Mouse (Mus musculus): Measurements from ENCODE around the gene Frem1. TPM values are rescaled to one million over a fixed set of nuclear protein-coding genes. Genes with fewer than 3 reads are reported as not detected.

Frem1 gene
- polyA plus RNA-seq, 1 experiment: 0.48 TPM

DNA sequence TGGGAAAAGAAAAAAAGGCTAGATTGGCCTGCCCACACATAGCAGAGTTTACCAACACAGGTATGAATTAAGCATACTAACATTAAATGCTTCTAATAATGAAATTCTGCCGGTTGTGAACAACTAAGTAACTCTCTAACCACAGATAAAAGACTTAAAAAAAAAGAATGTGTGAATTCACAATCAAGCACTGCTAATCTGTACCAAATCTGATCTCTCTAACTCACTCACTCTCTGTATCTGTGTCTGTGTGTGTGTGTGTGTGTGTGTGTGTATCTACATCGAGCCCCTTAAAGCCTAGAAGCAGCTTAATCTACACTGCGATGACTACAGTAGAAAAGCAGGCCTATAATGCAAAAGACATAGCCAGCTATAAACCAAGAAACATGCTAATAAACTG, 195.2 kb downstream of the Frem1 start:
- H3K4me3 ChIP-seq (ENCODE audit: low read depth, low read length): no peak overlapping the region
- no peaks in the 10 kb centered on the region for H3K27me3 ChIP-seq (ENCODE audit: control insufficient read depth, insufficient read depth, low read length)
- H3K36me3 ChIP-seq (ENCODE audit: control insufficient read depth, insufficient read depth, low read length): peaks cover 4% of the 10 kb centered on the region
- TF ChIP-seq CTCF (IDR thresholded peaks at IDR 0.05; ENCODE audit: extremely low read depth, insufficient read length, insufficient replicate concordance, low read depth, low read length): no peak
- TF ChIP-seq POLR2A (IDR thresholded peaks at IDR 0.05; ENCODE audit: low read depth, low read length): no peak
- 86% methylated on average over 3 of the region's 3 CpGs for WGBS
- H3K27ac ChIP-seq (ENCODE audit: insufficient read depth, low read depth, low read length): no peak overlapping the region
- peaks cover 4% of the 10 kb centered on the region; the same call in 1 of the 2 replicates for H3K4me1 ChIP-seq (ENCODE audit: control insufficient read depth, insufficient read depth, insufficient read length, low read length)

DNA sequence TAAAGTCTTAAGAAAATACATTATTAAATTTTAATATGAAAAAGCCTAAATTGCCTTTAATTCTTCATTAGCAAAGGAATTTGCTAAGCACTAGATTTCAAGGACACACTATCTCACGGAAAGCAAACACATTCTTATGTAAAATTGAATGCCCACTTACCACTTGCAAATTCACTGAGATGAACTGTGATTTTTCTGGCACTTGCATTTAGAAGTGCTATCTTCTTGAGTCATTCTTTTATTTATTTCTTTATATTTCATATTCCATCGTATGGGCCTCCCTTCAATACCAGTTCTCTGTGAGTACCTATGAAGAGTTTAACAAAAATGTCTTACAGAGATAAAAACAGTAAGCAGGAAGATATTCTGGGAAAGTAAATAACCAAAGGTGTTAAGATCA, 198.3 kb downstream of the Frem1 start:
- 81% methylated on average over 2 of the region's 2 CpGs for WGBS

DNA sequence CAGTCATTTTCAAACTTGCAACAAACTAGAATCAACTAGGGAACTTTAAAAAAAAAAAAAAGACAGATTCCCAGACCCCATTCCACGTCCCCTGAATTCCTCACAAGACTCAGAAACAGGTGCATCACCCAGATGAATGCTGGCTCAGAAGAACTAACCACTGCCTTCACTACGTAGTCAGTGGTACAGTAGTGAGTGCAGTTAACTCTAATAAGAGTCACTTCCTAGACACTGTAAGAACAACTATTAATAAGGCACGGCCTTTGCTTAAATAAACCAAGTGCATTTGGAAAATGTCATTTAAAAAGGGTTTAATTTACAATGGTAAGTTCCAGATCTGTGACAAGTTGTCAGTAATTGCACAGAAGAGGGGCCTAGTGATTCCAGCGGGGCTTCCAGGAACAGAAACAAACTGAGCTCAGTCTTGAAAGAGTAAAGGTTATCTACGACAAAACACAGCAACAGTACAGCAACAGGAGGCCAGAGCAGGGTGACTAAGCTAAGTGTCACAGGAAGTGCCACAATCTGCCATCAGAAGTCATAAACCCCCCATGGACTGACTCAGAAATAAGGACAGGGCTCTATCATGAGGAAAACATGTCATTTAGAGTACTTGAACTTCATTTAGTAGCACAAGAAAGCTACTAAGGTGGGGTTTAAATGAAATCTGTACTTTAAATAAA, 203.4 kb downstream of the Frem1 start:
- Histone ChIP-seq H3K4me1 (ENCODE audit: control insufficient read depth, insufficient read depth, insufficient read length, low read length) (no peaks in the 10 kb centered on the region), H3K27ac (ENCODE audit: insufficient read depth, low read depth, low read length) (no peak overlapping the region), H3K4me3 (ENCODE audit: low read depth, low read length) (no peak overlapping the region), H3K36me3 (ENCODE audit: control insufficient read depth, insufficient read depth, low read length) (peaks cover 20% of the 10 kb centered on the region), H3K27me3 (ENCODE audit: control insufficient read depth, insufficient read depth, low read length) (no peaks in the 10 kb centered on the region)
- TF ChIP-seq CTCF (IDR thresholded peaks at IDR 0.05; ENCODE audit: extremely low read depth, insufficient read length, insufficient replicate concordance, low read depth, low read length): no peak
- WGBS: 64% methylated on average over 5 of the region's 5 CpGs

More for the DNA sequence above, 198.3 kb downstream of the Frem1 start:
- Histone ChIP-seq H3K27me3 (ENCODE audit: control insufficient read depth, insufficient read depth, low read length) (no peaks in the 10 kb centered on the region), H3K36me3 (ENCODE audit: control insufficient read depth, insufficient read depth, low read length) (peaks cover 9% of the 10 kb centered on the region), H3K4me3 (ENCODE audit: low read depth, low read length) (no peak overlapping the region), H3K4me1 (ENCODE audit: control insufficient read depth, insufficient read depth, insufficient read length, low read length) (no peaks in the 10 kb centered on the region), H3K27ac (ENCODE audit: insufficient read depth, low read depth, low read length) (no peak overlapping the region)
- no peak for TF ChIP-seq CTCF (IDR thresholded peaks at IDR 0.05; ENCODE audit: extremely low read depth, insufficient read length, insufficient replicate concordance, low read depth, low read length)
- TF ChIP-seq POLR2A (IDR thresholded peaks at IDR 0.05; ENCODE audit: low read depth, low read length): no peak

Other genes with a start within 250 kb of the Frem1 start
- 1.1 TPM in 2 replicates for gene Zdhhc21, start 192.4 kb downstream of the Frem1 start, polyA plus RNA-seq (2012; rRNA removed)
- not detected in 2 replicates for gene Cer1, start 167.2 kb downstream of the Frem1 start, polyA plus RNA-seq (2012; rRNA removed)